Mouse (Mus musculus): Measurements from ENCODE around the gene Rxra. TPM values are rescaled to one million over a fixed set of nuclear protein-coding genes. Genes with fewer than 3 reads are reported as not detected.
A peak's percentile ranks its signal among the peaks of the same experiment; 100 is the strongest.

Gene Rxra
- polyA plus RNA-seq, 1 experiment, result 16.0 TPM

DNA sequence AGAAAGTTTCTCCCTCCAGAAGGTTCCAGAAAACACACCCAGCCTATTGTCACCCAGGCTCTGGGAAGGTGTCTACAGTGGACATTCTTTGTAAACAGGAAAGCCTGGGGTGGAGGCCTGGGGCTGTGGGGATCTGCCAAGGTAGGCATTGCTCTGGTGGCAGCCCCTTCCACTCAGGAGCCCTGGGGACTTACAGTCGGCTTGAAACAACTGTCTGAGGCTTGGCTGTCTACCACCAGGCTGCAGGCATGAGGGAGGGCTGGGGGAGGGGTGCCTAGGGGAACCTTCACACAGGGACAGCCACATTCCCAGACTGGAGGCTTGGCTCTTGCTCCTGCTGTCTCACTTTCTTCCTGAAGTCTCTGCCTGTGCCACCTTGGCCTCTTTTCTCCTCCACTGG is 58.1 kb downstream of the Rxra start:
- DNase-seq (ENCODE audit: extremely low spot score in 1 of 2, low spot score in 1 of 2), result no peak

DNA sequence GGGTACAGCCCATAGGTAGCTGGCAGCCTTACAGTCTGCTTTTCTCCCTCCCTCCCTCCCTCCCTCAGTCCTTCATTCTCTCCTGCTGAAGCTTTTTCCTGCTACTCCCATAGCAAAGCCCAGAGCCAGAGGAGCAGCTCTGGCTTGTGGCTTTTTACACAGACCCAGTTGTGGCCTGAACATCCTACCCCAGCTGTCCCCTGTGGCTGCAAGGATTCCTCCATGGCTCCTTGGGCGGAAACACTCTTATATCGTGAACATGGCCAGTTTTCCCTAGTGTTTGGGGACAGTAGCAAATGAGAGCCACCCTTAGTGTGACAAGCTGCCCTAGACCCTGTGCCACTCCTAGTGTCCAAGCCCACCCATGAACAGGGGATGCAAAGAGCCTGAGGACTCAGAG is 58.6 kb downstream of the Rxra start:
- DNase-seq (ENCODE audit: extremely low spot score in 1 of 2, low spot score in 1 of 2), result no peak

DNA sequence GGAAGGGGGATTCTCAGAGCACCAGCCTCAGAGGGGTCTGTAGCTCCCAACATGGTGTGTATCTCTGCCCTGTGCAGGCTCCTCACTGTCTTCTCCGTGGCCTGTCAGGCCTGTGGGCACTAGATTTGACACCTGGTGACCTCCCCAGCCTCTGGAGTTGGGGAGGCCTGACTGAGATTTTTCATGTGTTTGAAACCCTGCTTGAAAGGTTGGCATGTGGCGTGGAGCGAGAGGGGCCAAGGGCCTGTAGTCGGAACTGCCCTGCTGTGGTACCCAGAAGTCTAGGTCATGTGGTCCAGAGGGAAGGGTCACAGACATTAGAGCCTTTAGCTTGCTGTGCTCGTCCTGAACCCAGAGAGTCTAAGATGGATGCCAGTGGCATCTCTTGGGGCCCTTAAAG is 60.6 kb downstream of the Rxra start:
- no peak for DNase-seq (ENCODE audit: extremely low spot score in 1 of 2, low spot score in 1 of 2)

DNA sequence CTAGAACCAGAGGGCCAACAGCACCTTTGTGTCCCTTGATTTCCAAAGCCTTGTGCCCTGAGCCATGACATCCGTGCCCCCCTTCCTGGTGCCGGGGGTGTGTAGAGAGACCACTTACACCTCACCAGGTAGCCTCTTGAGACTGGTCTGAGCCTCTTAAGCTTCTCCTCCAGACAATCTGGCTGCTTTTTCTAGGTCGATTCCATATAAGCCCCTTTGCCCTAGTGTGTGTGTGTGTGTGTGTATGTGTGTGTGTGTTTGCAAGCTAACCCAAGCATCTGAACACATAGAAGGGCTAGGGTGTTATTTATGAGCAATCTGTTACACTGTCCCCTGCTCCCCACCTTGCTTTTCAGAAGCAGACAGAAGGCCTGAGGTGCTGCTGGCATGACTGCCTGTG is 62.2 kb downstream of the Rxra start:
- DNase-seq (ENCODE audit: extremely low spot score in 1 of 2, low spot score in 1 of 2), result no peak

DNA sequence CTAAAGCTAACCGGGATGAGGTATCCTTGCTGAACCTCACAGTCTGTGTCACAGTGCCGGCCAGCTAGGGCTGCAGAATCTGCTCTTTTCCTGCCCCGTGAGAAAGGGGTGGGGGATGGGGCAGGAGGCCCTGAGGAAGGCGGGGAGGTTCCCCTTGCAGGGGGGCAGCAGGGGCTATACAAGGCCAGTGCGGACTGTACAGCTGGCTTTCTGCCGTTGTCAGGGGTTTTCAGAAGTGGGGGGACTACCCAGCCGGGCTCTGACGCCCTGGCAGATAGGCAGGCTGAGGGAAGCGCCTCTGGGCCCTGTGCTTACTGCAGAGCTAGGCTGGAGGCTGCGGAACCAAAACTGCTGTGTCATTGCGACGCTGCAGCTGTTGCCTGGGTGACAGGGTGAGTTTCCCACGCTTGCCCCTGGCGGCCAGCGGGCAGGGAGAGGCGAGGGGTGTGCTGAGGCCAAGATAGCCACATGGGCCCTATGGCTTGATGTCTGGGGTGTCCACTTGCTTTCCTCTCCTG is 63.9 kb downstream of the Rxra start:
- peak; percentile 70 to 85 for DNase-seq (ENCODE audit: extremely low spot score in 1 of 2, low spot score in 1 of 2)

DNA sequence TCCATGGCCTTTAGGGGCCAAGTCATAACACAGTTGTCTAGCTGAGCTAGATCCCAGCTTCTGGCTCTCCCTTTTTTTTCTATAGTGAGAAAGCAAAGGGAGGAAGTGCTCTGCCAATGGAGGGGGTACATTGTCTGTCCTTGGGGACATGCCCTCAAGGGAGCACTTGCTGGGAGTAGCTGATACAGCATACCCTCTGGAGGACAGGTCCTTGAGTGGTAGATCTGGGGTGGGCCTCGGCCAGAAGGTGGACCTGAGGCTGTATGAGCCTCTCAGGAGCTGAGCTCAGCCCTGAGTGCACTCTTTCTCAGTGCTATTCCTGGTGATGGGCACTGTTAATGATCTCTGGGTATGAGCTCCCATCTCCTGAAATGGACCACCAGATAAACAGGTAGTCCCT is 66.9 kb downstream of the Rxra start:
- no peak for DNase-seq (ENCODE audit: extremely low spot score in 1 of 2, low spot score in 1 of 2)

DNA sequence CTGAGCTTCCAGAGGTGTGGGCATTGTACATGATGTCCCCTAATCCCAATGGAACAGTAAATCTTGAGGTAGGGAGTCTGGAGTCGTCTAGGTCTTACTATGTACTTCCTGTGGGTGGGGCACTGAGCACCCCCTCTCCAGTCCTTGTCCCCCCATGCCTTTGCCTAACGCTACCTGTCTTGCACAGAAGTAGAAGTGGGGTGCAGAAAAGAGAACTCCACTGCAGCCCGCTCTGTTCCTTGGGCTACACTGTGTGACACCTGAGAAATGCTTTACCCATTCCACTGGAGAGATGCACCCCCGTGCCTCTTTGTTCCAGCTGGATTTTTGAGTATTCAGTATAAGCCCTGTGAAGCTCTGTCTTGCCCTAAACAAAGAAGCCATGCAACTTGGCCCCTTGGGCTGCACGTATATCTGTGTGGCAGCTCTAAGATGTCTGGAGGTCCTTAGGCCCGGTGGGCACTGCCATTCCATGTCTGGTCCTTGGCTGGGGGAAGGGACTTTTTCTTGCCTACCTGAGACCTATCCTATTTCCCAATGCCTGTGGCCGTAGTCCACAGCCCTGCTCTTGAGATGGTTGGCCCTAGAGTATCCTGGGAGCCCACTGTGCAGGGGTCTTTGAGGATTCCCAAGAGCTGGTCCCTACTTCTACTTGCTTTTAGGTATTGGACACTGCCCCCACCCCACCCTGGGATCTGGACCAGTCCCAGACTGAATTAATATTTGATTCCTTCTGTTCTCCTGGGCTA is 67.8 kb downstream of the Rxra start:
- DNase-seq (ENCODE audit: extremely low spot score in 1 of 2, low spot score in 1 of 2), result no peak

DNA sequence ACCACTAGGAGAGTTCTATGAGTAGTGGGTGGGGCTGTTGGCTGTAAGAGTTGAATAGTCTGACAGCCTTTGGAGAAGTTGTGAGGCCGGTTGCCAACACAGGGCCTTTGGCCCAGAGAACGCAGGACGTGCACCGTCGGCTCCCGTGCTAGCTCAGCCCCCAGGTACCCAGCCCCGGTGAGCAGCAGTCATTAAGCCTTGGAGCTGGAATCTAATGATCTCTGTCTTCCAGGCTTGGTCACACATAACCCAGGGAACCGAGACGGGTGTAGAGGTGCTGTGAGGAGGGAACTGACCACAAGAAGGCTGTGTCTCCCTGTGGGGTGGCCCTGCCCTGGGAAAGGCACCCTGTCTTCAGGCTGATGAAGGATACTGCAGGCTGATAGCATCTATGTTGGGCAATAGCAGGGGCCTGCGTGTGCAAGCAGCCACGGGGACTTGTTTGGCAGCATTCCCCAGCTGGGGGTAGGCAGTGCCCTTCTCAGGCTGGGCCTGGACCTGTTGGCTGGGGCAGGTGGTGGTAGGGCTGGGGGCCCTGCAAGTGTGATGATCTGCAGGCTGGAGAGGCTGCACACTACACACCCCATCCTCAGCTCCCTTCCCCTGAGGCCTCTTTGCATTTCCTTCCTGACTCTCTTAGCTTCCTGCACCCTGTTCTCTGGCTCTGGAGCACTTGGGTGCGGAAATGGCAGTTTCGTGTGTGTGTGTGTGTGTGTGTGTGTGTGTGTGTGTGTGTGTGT is 68.5 kb downstream of the Rxra start:
- DNase-seq (ENCODE audit: extremely low spot score in 1 of 2, low spot score in 1 of 2), result no peak

DNA sequence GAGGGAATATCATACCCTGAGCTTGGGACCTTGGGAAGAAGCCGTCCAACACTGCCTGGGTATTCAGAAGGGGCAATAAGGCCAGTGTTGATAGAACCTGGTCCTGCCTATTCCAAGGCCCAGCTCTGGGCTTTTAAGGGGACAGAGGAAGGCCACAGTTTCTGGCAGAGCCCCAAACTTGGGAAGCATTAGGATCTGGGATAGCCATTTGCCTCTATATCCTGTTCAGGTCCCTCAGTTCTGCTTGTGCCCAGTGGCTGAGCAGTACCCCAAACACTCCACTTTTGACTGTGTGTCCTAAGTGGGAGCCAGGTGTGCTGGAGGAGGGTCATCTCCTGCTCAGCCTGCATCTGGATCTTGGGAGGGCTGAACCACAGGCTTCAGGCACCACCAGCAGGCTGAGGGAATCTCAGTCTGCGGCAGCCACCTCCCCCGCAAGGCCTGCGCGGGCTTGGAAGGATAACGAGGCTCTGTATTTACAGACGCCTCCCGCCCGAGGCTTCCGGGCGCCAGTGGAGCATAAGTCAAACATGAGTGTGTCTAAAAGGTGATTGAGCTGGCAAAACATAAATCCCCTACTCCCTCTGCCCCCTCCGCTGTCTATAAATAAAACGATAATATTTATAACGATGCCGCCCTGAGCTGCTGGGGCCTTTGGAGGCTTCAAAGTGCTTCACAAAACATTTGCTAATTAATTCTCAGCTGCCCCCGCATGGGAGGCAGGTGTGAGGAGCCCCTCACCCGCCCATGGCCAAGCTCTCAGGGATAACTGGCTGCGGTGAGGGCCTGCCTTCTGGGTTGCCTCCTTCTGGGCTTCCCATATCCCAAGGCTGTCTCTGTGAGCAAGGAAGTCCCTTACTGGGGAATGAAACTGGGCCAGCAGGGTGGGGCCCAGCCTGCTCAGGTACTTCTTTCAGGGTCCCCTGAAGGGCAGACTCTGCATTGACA is 69.7 kb downstream of the Rxra start:
- peak; percentile 43 to 79 for DNase-seq (ENCODE audit: extremely low spot score in 1 of 2, low spot score in 1 of 2)

DNA sequence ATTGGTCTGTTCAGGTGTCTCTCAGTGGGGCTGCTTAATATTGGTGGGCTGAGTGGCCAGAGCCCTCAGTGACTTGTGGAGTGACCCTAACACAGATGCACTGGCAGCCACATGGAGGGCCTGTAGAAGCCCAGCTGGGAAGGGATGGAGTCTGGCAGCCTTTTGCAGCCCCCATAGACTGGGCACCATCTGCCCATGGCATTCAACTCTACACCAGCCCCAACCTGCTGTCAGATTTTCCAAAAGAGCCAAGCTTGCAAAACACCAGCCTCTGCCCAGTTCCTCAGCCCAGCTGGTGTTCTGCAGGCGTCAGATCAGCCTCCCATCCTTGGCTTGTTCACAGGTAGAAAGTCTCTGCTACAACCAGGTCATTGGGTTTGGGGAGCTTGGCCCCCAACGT is 70.6 kb downstream of the Rxra start:
- peak in 1 of 2 experiments; percentile 53 for DNase-seq (ENCODE audit: extremely low spot score in 1 of 2, low spot score in 1 of 2)

DNA sequence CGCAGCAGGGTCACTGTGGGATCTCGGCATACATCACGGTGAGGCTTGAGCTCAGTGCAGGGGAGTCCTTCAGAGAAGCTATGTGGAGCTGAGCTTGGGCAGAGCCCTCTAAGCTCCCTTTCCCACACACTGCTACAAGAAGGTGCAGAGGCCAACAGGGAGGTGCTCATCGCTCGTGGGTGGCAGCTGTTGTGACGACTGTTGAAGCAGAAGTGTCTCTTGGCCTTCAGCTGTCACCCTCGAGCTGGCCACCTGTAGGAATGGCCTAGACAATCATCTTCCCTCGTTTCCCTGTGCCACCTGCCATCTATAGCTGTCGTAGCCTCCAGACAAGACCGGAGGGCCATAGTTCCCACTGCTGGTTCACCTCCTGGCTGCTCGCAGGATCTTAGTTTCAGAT is 72.7 kb downstream of the Rxra start:
- no peak for DNase-seq (ENCODE audit: extremely low spot score in 1 of 2, low spot score in 1 of 2)

DNA sequence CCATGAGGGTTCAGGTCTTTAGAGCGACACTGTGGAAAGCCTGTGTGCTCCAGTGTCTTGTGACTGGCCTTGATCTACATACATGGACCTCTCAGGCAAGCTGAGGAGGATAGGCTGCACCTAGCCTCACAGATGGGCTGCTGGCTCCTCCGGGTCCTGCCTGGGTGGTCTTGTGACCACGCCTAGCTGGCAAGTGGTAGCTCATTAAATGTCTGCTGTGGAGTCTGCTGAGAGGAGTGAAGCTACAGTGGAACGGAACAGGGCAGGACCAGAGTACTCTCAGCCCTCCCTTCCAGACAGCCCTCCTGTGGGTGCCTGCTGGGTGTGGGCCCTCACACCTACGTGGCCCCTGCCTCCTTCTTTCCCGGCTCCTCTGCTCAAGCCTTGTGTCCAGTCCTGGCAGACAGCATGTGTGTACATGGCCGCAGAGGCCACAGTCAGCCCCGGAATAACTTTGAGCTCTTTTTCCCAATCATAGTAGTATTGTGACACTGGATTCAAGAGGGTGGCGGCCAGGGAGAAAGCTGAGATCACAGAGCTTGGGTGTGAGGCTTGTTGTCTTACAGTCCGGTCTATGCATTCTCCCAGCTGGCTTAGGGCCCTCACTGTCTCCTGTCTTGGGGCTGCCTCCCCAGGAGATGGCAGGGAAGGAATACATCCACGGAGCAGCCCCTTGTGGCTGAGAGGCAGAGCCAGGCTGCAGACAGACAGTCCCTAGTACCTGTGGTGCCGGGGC is 74.3 kb downstream of the Rxra start:
- DNase-seq (ENCODE audit: extremely low spot score in 1 of 2, low spot score in 1 of 2), result no peak

DNA sequence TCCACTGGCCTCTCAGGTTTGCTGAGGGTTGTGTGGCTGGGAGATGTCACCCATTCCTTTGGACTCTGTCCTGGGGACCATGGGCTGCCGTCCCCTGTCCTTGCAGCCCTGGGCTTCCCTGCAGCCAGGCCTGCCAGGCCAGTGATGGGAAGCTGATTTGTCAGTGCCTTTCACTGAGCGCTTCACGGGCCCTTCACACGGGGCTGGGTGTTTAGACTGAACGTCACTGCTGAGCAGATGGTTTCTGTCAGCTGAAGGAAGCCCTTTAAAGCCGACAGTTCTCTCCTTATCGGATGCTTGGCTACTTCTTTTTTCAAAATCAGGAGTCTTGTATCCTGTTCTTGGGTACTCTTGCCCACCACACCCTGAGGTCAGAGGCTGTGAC is 74.9 kb downstream of the Rxra start:
- no peak for DNase-seq (ENCODE audit: extremely low spot score in 1 of 2, low spot score in 1 of 2)

DNA sequence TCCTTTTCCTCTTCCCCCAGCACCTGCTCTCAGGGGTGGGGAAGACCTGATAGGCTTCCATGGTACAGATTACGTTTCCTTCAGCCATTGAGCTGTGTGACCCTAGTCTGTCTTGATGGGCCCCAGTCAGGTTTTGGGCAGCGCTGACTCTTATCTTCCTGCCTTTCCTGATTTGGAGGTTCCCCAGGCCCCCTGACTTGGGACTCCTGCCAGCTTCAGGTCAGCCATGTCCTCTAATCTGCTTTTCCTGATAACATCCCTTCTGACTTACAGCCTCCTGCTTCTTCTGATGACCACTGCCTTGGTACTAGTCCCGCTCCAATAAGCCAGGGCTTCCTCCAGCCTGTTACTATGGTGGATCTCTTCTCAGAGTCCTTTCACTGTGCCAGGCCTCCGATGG is 75.6 kb downstream of the Rxra start:
- no peak for DNase-seq (ENCODE audit: extremely low spot score in 1 of 2, low spot score in 1 of 2)

DNA sequence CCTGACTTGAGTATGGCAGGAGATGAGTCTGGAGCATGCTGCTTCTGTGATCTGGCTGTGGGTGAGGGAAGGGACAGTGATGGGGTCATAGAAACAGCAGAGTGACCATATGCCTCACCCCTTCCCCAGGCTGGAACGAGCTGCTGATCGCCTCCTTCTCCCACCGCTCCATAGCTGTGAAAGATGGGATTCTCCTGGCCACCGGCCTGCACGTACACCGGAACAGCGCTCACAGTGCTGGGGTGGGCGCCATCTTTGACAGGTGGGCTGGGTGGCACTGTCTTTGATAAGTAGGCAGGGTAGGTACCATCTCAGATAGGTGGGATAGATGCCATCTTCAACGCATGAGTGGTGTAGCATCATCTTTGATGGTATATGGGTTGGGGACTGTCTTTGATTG is 77.9 kb downstream of the Rxra start:
- no peak for DNase-seq (ENCODE audit: extremely low spot score in 1 of 2, low spot score in 1 of 2)

DNA sequence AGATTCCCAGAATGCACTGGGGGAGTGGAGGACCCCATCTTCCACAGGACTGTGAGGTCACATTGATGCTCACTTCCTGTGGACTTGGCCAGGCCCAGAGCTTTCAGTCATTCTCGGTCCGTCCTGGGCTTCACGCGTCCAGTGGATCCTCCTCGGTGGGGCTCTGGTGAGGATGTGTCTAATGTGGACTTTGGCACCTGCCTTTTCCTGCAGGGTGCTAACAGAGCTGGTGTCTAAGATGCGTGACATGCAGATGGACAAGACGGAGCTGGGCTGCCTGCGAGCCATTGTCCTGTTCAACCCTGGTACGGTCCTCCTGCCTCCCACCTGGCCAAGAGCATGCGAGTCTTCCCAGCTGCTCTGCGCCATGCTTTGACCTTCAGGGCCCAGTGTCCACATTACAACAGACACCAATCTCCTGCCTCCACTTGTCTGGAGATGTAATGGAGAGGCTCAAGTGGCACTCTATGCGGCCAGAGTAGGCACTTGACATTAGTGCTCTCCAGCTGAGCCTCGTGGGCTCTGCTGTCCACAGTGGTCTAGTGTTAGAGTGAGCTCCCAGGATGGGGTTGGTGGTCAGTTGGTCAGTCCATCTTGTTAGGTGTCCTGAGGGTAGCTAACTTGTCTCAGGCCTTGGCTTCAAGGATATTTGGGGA is 79.9 kb downstream of the Rxra start:
- DNase-seq (ENCODE audit: extremely low spot score in 1 of 2, low spot score in 1 of 2), result no peak

DNA sequence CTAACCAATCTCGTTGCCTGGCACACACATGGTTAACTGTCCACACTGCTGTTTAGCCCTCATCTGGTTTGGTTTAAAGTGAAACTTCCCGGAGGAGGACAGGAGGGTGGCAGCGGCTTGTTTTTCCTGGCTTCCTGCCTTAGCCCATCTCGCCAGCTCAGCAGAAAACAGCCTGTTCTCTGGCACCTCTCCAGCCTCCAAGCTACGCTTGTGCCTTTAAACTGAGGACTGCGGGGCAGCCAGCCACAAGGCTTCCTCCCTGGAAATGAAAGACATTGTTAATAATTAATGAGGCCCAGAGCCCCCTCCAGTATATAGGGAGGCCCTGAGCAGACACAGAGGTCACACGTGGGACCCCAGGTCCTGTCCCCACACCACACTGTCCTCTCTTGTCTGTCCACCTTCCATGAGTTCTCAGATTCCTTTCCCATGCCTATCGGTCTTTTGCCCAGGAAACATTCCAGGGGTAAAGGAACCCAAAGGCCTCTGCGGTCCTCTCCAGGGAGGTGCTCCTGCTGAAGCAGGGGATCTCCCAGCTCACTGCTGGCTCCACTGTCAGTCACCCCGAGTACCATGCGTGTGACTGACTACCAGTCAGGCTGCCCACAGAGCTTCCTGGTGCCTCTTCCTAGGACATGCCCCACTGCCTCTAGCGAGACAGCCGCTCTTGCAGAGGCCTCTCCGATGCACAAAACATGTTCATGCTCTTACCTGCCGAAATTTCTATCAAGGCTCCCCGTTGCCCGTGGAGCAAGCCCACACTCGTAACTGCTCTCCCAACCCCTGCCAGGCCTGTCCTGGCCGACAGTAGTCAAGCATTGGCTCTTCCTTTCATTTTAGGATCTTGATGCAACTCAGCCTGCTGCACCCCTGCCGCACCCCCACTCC is 82.4 kb downstream of the Rxra start:
- peak; percentile 82 to 95 for DNase-seq (ENCODE audit: extremely low spot score in 1 of 2, low spot score in 1 of 2)

DNA sequence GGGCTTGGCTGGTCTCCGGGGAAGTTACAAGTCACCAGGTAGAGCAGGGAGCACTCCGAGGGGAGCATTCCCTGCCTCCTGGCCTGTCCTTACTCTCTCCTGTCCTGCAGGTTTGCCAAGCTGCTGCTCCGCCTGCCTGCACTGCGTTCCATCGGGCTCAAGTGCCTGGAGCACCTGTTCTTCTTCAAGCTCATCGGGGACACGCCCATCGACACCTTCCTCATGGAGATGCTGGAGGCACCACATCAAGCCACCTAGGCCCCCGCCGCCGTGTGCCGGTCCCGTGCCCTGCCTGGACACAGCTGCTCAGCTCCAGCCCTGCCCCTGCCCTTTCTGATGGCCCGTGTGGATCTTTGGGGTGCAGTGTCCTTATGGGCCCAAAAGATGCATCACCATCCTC is 83.2 kb downstream of the Rxra start:
- no peak for DNase-seq (ENCODE audit: extremely low spot score in 1 of 2, low spot score in 1 of 2)

Measured in frontal cortex, adult 2 months (tissue).